Mouse (Mus musculus) heart, embryonic 14.5 days (tissue): ENCODE results near the gene Mlana. TPM values are rescaled to one million over a fixed set of nuclear protein-coding genes. Genes with fewer than 3 reads are reported as not detected.

Experiments
- ATAC-seq: fragments of 200-750 bp; cut with Nextera tagmentation; 2 replicates; pipeline ENCODE4 v1.8.0; 2017; ENCODE audit warnings: low read depth, moderate TSS enrichment; ENCODE audit not compliant: insufficient number of reproducible peaks, insufficient read depth, low FRiP score
- H3K27ac ChIP-seq, 2 experiments: fragments of 200-500 bp in 1 of 2; fragments of 300-500 bp in 1 of 2; sonication (generic) in 1 of 2; replicated peaks in 1 of 2; 2 replicates each; pipeline ENCODE4 v1.5.1; 2012 to 2014; ENCODE audit warnings: low read depth in 2 of 2, low read length in 2 of 2, control low read depth in 1 of 2, mild to moderate bottlenecking in 1 of 2, mixed read lengths in 1 of 2; ENCODE audit not compliant: control insufficient read depth in 1 of 2, insufficient read depth in 1 of 2
- H3K27me3 ChIP-seq: fragments of 300-500 bp; sonication (generic); 2 replicates; pipeline ENCODE4 v1.6.1; 2014; ENCODE audit warnings: mild to moderate bottlenecking, low read length, control low read depth; ENCODE audit not compliant: control insufficient read depth, insufficient read depth
- H3K36me3 ChIP-seq: fragments of 300-500 bp; sonication (generic); 2 replicates; pipeline ENCODE4 v1.6.1; 2014; ENCODE audit warnings: mild to moderate bottlenecking, control low read depth, low read length, mixed read lengths; ENCODE audit not compliant: control insufficient read depth, insufficient read depth
- H3K4me1 ChIP-seq, 2 experiments: fragments of 200-500 bp in 1 of 2; fragments of 300-500 bp in 1 of 2; sonication (generic) in 1 of 2; 2 replicates each; pipeline ENCODE4 v1.6.1; 2012 to 2014; ENCODE audit warnings: low read length in 2 of 2, control low read depth in 1 of 2, mixed read lengths in 1 of 2; ENCODE audit not compliant: control insufficient read depth in 2 of 2, insufficient read depth in 2 of 2
- H3K4me2 ChIP-seq: fragments of 300-500 bp; sonication (generic); 2 replicates; pipeline ENCODE4 v1.6.1; 2014; ENCODE audit warnings: mild to moderate bottlenecking, low read length
- H3K4me3 ChIP-seq, 2 experiments: fragments of 200-500 bp in 1 of 2; fragments of 300-500 bp in 1 of 2; sonication (generic) in 1 of 2; 2 replicates each; pipeline ENCODE4 v1.5.1; 2012 to 2014; ENCODE audit warnings: low read length in 2 of 2, mild to moderate bottlenecking in 2 of 2, control low read depth in 1 of 2, low read depth in 1 of 2, moderate library complexity in 1 of 2; ENCODE audit not compliant: control insufficient read depth in 1 of 2, insufficient read depth in 1 of 2
- H3K9ac ChIP-seq: fragments of 300-500 bp; sonication (generic); 2 replicates; pipeline ENCODE4 v1.6.1; 2014; ENCODE audit warnings: mild to moderate bottlenecking, low read length
- H3K9me3 ChIP-seq: fragments of 300-500 bp; sonication (generic); 2 replicates; pipeline ENCODE4 v1.6.1; 2016; ENCODE audit warnings: low read length, control low read depth; ENCODE audit not compliant: control insufficient read depth
- WGBS: fragments of 180-500 bp; shearing (Covaris S2); extraction: QIAGEN DNeasy Blood & Tissue Kit; methylation state at CpG from one replicate; pipeline ENCODE4 v1.1.7; 2014; 5-methylcytosine and 5-hydroxymethylcytosine counted together
- polyA plus RNA-seq: library from polyadenylated mRNA; unstranded; fragments of >200 nt; fragmentation: Nextera tagmentation; extraction: Ambion mirVana; gene quantifications from 2 replicates; pipeline ENCODE4 v1.2.1, GENCODE M21; 2014

The Mlana gene
- polyA plus RNA-seq, 1 experiment from 2014 or later: 1.6 TPM

GRCm38 (mm10) chr19:29753939-29754338, 56.3 kb downstream of the Mlana start:
- Histone ChIP-seq H3K9ac (no peak overlapping the region), H3K36me3 (peaks cover 11% of the 10 kb centered on the region), H3K27me3 (no peaks in the 10 kb centered on the region), H3K9me3 (no peaks in the 10 kb centered on the region), H3K4me1 (0 out of 4 replicates have a peak, but pooled peaks cover 0 to 3% of the 10 kb centered on the region in 2 experiments), H3K27ac (no peak overlapping the region), H3K4me3 (no peak overlapping the region), H3K4me2 (no peak overlapping the region)
- ATAC-seq: no peak
- 91% methylated on average over 2 of the region's 2 CpGs for WGBS

Other genes with a start within 250 kb of the Mlana start
- 8.3 and 9.7 TPM in 2 replicates for gene Ric1, start 175.5 kb upstream of the Mlana start, polyA plus RNA-seq
- 7.1 and 7.4 TPM in 2 replicates for gene Ermp1, start 49.4 kb upstream of the Mlana start, polyA plus RNA-seq
- gene 9930021J03Rik, start 108.2 kb downstream of the Mlana start, polyA plus RNA-seq: 5.1 and 6.0 TPM in 2 replicates
- gene Ranbp6, start 115.2 kb downstream of the Mlana start, polyA plus RNA-seq: 18.2 and 19.2 TPM in 2 replicates
- gene Il33, start 227.3 kb downstream of the Mlana start, polyA plus RNA-seq: 5.5 and 6.8 TPM in 2 replicates